Comparison of ENCODE assay signal across 12 mouse cellular contexts in genomic region chr10:92007891-92008290, GRCm38 (mm10).
A peak's percentile ranks its signal among the peaks of the same experiment; 100 is the strongest.
DNase-seq lines count a peak whose midpoint lies in the region.
"Had no signal": no experiment of that assay in that cellular context is flagged by ENCODE, and none has a peak within 500 bp of the region (broad histone marks: within the 10 kb centered on the region; RNA-seq: fewer than 3 reads in every experiment).

No protein-coding gene starts in this region.

- DNase-seq in adrenal gland, postnatal 25 days = peak; percentile 9
- DNase-seq in adrenal gland, adult 18-20 months (ENCODE audit: low spot score in 2 of 2) = no peak
- DNase-seq in layer of hippocampus, adult 11-12 months (ENCODE audit: low spot score) = peak; percentile 7
- DNase-seq in layer of hippocampus, adult 9-10 months (ENCODE audit: low spot score) = no peak
- DNase-seq in cerebellum, postnatal 10 days = peak; percentile 90 to 96
- DNase-seq in gastrocnemius, postnatal 25 days = peak; percentile 59
- no peak for DNase-seq in ovary, postnatal 36 days (ENCODE audit: low spot score)
- DNase-seq in lung, postnatal 14 days = no peak
- DNase-seq: heart, adult 2 months; liver, embryonic 13.5 days; spleen, adult 18-20 months; thymus, postnatal 36 days had no signal

Comparison
In these comparisons a context has a peak if more than half of its experiments do, and no peak if none do; other contexts are left out.
1. DNase-seq: peak in adrenal gland, postnatal 25 days (single experiment), layer of hippocampus, adult 11-12 months (single experiment), cerebellum, postnatal 10 days (2 of 2) and gastrocnemius, postnatal 25 days (single experiment); none in adrenal gland, adult 18-20 months (0 of 2), layer of hippocampus, adult 9-10 months (single experiment), ovary, postnatal 36 days (single experiment) and lung, postnatal 14 days (single experiment).